Comparison of ENCODE assay signal across 8 mouse cellular contexts in the genomic region with DNA sequence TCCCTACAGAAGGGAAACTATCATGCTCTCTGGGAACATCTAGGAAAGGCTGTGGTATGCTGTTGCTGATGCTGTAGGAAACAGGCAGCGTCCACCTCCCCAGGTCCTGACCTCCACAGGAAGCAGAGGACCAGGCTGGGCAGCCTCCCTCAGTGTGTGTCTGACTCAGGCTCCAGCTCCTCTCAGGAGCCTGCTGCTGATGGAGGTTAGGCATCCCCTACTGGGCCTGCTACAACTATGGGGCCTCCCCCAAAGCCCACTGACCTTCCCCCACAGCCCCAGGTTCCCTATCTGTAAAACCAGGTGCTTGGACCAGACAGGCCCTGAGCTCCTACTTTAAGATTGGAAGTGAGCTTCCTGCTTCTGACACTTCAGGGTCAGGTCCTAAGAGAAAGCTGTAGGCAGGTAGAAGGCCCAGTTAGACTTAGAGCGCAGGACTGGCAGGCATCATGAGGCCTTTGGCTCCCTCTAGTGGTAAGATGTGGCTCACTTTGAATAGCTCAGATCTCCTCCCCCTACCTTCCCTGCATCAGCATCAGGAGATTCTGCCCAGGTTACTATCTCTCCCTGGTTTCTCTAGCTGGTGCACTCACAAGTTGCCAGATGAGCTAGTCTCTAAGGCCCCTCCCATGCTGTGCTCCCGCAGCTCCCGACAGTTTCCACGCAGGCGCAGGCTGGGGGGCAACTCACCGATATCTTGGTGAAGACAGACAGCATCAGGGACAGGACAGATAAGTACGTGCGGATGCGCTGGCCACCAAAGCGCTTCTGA. TPM values are rescaled to one million over a fixed set of nuclear protein-coding genes. Genes with fewer than 3 reads are reported as not detected.
DNase-seq lines count a peak whose midpoint lies in the region; ATAC-seq lines count a peak whose summit lies in the region.

No protein-coding gene starts in this region.

- intact Hi-C loops in gastrocnemius, postnatal 36 days (cut with DNase I), result loop anchor here (1.0 to 5.0 kb wide), 2 partner anchors 48 to 297 kb away; no protein-coding TSS in a partner anchor
- intact Hi-C loops in left cerebral cortex, postnatal 14 days (cut with DNase I), result loop anchor here (2.0 to 10.0 kb wide), 4 partner anchors 48 to 300 kb away; no protein-coding TSS in a partner anchor

- H3K36me3 ChIP-seq in intestine, embryonic 16.5 days (ENCODE audit: control insufficient read depth, insufficient read depth, low read length), result no peaks in the 10 kb centered on the region
- no peaks in the 10 kb centered on the region for H3K36me3 ChIP-seq in midbrain, embryonic 10.5 days

- no peak overlapping the region for H3K4me3 ChIP-seq in intestine, embryonic 16.5 days (ENCODE audit: low read length)
- H3K4me3 ChIP-seq in midbrain, embryonic 10.5 days, result no peak overlapping the region

- 49% methylated on average over 11 of the region's 11 CpGs for WGBS in intestine, embryonic 16.5 days
- 39% methylated on average over 11 of the region's 11 CpGs for WGBS in midbrain, embryonic 10.5 days

- ATAC-seq in intestine, embryonic 16.5 days, result peak; percentile 81

- no peaks in the 10 kb centered on the region for H3K27me3 ChIP-seq in intestine, embryonic 16.5 days (replicated peaks; ENCODE audit: control insufficient read depth, insufficient read depth, low read length)
- no peaks in the 10 kb centered on the region for H3K27me3 ChIP-seq in midbrain, embryonic 10.5 days (ENCODE audit: low read depth, poor library complexity, severe bottlenecking)

- H3K27ac ChIP-seq in intestine, embryonic 16.5 days (ENCODE audit: low read length), result no peak overlapping the region
- H3K27ac ChIP-seq in midbrain, embryonic 10.5 days (replicated peaks), result no peak overlapping the region

- H3K9ac ChIP-seq in intestine, embryonic 16.5 days (ENCODE audit: low read depth, low read length), result no peak overlapping the region

- no peaks in the 10 kb centered on the region for H3K4me1 ChIP-seq in intestine, embryonic 16.5 days (ENCODE audit: control insufficient read depth, insufficient read depth, low read length)
- peaks cover 4% of the 10 kb centered on the region; the same call in 1 of the 2 replicates for H3K4me1 ChIP-seq in midbrain, embryonic 10.5 days

- H3K4me2 ChIP-seq in intestine, embryonic 16.5 days (ENCODE audit: low read depth, low read length), result no peak overlapping the region

- no peaks in the 10 kb centered on the region for H3K9me3 ChIP-seq in intestine, embryonic 16.5 days (ENCODE audit: control insufficient read depth, low read length)
- H3K9me3 ChIP-seq in midbrain, embryonic 10.5 days (replicated peaks), result no peaks in the 10 kb centered on the region

- peak; percentile 53 for DNase-seq in ovary, adult 18-20 months (ENCODE audit: low spot score)
- no peak for DNase-seq in ovary, postnatal 10 days (ENCODE audit: low spot score)
- DNase-seq in embryo, embryonic 11.5 days (ENCODE audit: low read depth, low spot score), result peak; percentile 76
- peak; percentile 37 to 63 for DNase-seq in gastrocnemius, postnatal 36 days
- DNase-seq in left cerebral cortex, postnatal 14 days (ENCODE audit: low spot score in 2 of 2), result peak; percentile 87 to 89
- peak; percentile 61 for DNase-seq in midbrain, embryonic 10.5 days (ENCODE audit: low spot score)
- DNase-seq in spleen, adult 12 weeks (ENCODE audit: low spot score), result peak; percentile 46

RNA-seq across cellular contexts. Expression of gene Slc5a10, which starts 6.1 kb away (rescaled TPM):
- total RNA-seq in gastrocnemius, postnatal 36 days (2021), result not detected
- polyA plus RNA-seq in intestine, embryonic 16.5 days (2015; fragmentation: Nextera tagmentation; extraction: Ambion mirVana), result 0.07 and 0.11 TPM in 2 replicates
- total RNA-seq in left cerebral cortex, postnatal 14 days (2021), result under 1 TPM; 0.18 to 0.27 TPM
- polyA plus RNA-seq in midbrain, embryonic 10.5 days (2016; fragmentation: Nextera tagmentation; extraction: Ambion mirVana), result not detected in 2 replicates

RNA-seq across cellular contexts. Expression of gene Fam83g, which starts 30.6 kb away (rescaled TPM):
- total RNA-seq in gastrocnemius, postnatal 36 days (2021), result under 1 TPM; 0.12 to 0.18 TPM
- polyA plus RNA-seq in intestine, embryonic 16.5 days (2015; fragmentation: Nextera tagmentation; extraction: Ambion mirVana), result 9.6 and 12.9 TPM in 2 replicates
- under 1 TPM in 1 of 2 experiments, not detected in 1; 0.09 TPM for total RNA-seq in left cerebral cortex, postnatal 14 days (2021)
- polyA plus RNA-seq in midbrain, embryonic 10.5 days (2016; fragmentation: Nextera tagmentation; extraction: Ambion mirVana), result 0.86 and 0.95 TPM in 2 replicates

RNA-seq across cellular contexts. Expression of gene Prpsap2, which starts 47.4 kb away (rescaled TPM):
- 1 to 10 TPM; 3.0 to 4.6 TPM for total RNA-seq in gastrocnemius, postnatal 36 days (2021)
- polyA plus RNA-seq in intestine, embryonic 16.5 days (2015; fragmentation: Nextera tagmentation; extraction: Ambion mirVana), result 25.0 and 26.3 TPM in 2 replicates
- total RNA-seq in left cerebral cortex, postnatal 14 days (2021), result 10 to 100 TPM; 32.4 to 35.0 TPM
- polyA plus RNA-seq in midbrain, embryonic 10.5 days (2016; fragmentation: Nextera tagmentation; extraction: Ambion mirVana), result 47.0 and 49.3 TPM in 2 replicates

Comparison
In these comparisons a context has a peak if more than half of its experiments do, and no peak if none do; other contexts are left out.
1. RNA of gene Prpsap2, which starts 47.4 kb away (total RNA-seq): 32.4 to 35.0 TPM in left cerebral cortex, postnatal 14 days; 3.0 to 4.6 TPM in gastrocnemius, postnatal 36 days; every median in the first group is over 4 times any median in the second.